Mouse (Mus musculus) ovary, postnatal 36 days (tissue): Measurements from ENCODE around the gene Foxn1.

Source experiments
- DNase-seq: peaks from one replicate; pipeline ENCODE4 v3.0.0; 2022; ENCODE audit warnings: low spot score, mixed read lengths

The Foxn1 gene

DNA sequence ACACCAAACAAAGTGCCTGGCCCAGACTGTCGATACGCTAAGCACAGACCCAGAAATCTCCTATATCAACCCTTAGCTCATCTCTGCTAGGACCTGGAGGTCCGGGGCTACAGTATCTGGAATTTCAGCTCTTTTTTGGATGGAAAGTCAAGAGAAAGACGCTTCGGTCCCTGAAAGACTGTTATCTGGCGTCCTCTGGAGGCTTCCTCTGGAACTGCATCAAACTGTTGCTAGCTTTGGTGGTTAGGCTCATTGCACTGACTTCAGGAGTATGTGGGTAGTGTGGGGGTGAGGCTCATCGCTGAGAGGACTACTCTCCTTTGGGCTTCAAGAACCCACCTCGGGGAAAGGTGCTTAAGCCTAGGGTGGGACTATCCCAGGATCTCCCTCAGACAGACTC lies 13.3 kb upstream of the Foxn1 start:
- DNase-seq = peak; percentile 72

DNA sequence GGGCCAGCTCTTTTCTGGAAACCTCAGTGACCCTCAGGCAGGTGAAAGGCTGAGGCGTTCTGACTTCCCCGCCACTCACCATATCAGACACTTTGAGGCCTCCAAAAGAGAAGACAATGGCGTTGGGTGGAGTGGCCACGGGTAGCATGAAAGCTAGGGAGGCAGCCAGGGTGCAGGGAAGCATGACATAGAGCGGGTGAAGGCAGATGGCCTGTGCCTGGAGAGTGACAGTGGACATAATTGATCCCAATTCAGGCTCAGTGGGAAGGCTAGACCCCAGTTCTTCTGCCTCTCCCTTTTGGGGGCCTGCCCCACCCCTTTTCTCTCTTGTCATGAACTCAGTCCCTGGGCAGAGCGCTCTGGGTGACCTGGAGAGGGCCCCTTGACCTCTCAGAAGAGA lies 11.9 kb upstream of the Foxn1 start:
- DNase-seq = no peak

- peak; percentile 72 for DNase-seq
Measured at GRCm38 (mm10) chr11:78397397-78397796, 11.0 kb upstream of the Foxn1 start.

DNA sequence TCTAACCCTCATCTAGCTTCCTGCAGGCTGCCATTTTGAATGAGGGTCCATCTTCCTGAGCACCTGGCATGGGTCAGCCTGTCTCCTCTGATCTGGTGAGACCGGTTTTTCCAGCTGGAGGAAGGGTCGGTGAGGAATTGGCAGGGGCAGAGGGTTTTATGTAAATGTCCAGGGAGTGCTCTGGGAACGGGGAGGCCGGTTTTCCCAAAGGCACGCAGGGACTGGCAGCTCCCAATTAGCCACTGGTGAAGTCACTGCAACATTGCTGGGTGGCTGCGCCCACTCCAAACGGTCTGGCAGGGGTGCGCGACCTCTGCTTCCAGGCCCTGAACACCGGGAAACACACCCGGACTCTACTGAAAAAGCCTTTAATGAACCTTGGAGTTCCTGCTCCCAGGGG lies 10.6 kb upstream of the Foxn1 start:
- no peak for DNase-seq

DNA sequence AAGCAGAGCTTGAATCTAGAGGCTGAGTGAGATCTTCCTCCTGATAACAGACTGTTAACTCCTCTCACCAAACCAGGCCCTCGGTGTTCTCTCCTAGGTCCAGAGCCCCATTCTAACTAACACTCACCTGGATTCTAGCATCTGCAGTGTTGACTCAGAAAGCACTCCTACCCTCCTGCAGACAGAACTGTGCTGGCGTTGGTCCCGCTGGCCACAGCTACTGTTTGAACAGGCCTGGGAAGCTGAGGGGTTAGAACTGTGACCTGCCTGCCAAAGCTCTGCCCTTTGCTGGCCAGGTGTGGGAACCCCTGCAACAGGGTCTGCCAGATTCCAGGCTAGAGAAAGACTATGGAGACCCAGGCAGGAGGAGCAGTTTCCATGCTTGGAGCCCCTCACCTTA lies 6.4 kb upstream of the Foxn1 start:
- no peak for DNase-seq

DNA sequence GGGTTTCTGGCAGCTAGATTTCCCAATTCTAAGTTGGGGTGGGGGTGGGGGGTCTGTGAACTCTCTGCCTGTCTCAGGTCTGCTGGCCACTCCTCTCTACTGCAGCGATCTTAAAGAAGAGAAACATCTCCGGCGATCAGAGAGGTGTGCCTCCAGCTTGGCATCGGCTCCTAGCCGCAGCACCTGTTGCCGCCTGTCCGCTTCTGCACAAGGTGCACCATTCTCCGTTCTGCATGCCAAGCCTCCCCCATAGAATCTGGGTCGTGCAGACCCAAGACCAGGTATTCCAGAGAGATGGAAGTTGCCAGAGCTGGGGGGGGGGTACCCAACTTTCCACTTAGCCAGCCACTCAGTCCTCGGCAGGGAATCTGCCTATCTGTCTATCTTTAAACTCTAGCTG lies 582 bp downstream of the Foxn1 start:
- no peak for DNase-seq

DNA sequence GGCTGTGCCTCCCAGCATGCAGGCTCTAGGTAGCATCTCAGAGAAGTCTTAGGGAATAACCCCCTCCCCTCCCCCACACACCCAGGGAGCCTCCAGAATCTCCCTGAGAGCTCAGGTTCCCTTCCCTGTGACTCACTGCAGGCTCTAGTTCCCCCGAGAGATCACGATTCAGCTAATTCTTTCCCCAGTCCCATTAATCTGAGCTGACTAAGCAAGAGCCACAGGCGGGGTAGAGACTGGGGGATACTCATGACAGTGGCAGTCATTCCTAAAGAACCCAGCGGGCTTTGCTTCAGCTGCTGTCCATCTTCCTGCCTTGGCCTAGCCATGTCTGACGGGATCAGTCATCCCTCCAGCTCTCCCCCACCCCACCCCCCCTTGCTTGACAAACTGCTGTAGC lies 3.7 kb downstream of the Foxn1 start:
- no peak for DNase-seq

DNA sequence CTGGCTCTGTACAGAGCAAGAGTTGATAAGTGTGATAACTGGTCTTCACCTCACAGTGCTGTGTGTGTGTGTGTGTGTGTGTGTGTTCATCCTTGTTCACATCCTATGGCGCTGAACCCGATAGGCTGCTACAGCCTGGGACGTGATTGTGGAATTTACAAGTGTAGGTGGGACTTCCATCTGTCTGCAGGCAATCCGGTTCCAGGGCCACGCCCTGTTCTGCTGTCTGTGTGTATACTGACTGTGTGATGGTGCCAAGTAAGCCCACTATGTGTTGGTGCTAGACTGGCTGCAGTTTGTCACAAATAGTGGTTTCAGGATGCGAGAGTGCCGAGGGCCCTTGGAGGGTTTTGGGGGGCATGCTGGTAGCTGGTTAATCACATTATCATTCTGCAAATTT lies 4.1 kb downstream of the Foxn1 start:
- DNase-seq = no peak

GRCm38 (mm10) chr11:78380996-78381395 lies 5.4 kb downstream of the Foxn1 start:
- no peak for DNase-seq

GRCm38 (mm10) chr11:78380351-78380750 lies 6.0 kb downstream of the Foxn1 start:
- DNase-seq = no peak

DNA sequence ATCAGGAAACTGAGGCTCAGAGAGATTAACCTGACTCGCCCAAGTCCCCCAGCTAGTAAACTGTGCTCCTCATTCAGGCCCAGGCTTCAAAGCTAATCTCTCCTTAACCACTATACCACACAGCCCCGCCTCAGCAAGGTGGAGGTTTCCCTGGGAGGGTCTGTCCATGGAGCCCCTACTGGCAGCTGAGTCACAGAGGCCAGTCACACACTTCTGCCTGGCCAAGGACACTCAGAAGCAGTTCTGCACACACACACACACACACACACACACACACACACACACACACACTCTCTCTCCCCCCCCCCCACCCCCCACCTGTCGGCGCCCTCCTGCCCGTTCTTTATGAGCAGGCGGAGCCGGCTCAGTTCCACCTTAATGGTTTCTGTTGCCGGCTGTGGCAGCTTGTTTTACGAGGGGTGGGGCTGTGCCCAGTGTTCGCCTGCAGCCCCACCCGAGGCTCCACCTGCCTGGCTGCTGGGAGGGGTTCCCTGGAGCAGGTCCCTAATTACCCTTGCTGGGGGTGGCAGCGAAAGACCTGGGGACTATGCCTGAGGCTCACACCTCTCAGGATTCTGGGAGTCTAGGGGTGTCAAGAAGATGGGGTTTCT lies 8.7 kb downstream of the Foxn1 start:
- DNase-seq = no peak

GRCm38 (mm10) chr11:78374147-78374546 lies 12.2 kb downstream of the Foxn1 start:
- DNase-seq = no peak

GRCm38 (mm10) chr11:78372610-78373009 lies 13.7 kb downstream of the Foxn1 start:
- DNase-seq = peak; percentile 69

DNA sequence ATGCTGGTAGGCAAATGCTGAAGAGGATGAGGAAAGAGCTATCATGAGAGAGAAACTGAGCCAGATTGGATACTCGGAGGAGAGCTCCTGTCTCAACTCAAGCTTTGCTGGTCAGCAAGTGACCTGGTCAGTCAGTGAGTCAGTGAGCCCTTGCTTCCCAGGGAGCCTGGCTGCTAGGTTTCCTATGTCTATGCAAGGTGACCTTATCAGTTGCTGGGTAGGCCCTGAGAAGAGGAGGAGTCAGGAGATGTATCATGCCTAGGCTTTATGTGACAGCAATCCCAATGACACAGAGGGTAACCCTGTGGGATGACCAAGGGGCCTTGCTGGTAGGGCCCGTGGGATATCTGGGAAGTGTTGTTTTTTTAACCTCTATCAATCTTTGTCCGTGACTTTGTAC lies 14.2 kb downstream of the Foxn1 start:
- DNase-seq = no peak

- no peak for DNase-seq
Measured at GRCm38 (mm10) chr11:78371711-78372110, 14.6 kb downstream of the Foxn1 start.

DNA sequence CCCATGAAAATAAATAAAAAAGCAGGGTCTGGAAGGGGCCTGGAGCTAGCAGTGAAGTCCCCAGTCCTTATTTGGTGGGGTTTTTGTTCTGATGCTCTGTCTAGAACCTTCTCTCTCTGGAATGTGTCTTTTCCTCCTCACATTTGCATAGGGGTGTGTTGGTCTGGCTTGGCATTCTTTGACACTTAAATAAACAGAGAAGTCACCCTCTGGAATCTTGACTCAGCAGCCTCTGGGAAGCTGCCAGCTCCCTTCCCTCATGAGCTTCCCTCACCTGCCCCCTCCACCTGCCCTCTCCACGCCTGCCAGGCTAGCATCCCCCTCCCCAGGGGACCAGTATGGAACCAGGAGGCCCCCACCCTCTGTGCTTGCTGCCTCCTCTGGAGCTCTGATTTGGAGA lies 16.0 kb downstream of the Foxn1 start:
- no peak for DNase-seq

- no peak for DNase-seq
Measured at GRCm38 (mm10) chr11:78367456-78368225, 18.7 kb downstream of the Foxn1 start.

DNA sequence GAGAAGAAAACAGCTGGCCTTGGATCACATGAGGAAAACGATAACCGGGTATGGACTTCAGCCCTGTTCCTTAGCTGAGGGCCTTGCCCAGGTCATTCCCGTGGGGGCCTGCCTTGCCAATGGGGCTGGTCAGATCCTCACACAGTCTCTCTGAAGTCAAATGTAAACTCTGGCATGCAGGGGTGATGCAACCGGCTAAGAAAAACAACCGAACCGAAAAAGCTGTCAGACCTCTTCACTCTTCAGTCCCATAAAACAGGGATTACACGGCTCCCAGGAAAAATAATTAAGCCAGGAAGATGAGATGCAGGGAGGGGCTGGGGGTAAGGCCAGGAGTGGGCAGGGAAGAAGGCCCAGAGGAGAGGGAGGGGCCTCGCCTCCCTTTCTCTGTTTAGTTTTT lies 22.3 kb downstream of the Foxn1 start:
- peak; percentile 12 for DNase-seq

DNA sequence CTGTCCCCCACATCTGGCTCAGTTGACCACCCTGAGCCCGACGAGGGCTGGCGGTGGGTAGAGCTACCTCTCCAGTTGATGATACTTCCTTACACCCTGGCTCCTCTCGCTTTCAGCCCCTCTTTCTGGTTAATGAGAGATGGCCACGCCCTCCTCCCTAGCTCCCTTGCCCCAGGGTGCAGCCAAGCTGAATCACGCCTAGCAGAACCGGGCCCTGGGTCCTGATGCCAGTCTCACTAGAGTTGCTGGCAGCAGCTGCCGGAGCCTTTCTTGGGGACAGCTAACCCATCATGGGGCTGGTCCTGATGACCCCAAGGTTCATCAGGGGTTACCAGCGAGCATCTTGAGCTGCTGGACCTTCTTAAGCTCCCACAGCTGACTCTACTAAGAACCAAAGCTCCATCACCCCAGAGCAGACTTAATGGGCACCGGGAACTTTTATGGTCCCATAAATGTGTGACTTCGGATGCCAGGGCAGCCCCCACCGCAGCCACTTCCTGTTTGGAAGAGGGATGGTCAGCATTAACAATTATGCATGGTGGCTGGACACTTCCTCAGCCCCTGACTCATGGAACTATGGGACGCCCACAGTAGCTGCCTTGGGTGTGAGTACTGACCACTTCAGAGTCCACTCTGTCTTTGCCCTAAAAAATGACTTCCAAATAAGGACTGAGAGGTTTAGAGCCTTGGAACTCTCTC lies 22.9 kb downstream of the Foxn1 start:
- no peak for DNase-seq

GRCm38 (mm10) chr11:78360789-78361131 lies 25.6 kb downstream of the Foxn1 start:
- DNase-seq = peak; percentile 9

DNA sequence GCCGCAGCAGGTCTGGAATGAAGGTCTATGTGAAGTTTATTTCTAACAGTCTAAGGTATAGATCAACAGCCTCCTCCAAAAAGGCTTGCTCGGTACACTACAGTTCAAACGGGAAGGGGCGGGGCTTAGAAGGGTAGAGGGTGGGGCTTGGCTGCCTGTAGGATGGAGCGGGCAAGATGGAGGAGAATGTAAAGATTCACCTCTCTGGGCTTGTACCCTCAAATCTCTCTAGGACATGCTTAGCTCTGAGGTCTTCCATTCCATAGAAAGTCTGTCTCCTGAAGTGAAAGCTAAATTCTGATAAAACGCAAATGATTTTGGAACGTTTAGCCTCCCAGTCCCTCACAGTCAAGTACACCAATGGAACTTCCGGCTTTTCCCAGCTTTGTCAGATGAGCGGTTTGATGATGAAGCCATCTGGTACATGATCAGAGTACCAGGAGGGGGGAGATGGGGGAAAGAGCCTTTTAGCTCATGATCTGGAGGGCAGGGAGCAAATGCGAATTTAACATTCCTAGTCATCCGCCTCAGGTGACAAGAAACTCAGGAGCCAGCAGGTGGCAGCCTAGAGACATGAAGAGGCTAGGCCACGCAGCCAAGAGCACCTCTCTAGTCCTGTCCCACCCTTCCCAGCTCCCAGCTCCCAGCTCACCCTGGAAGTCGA lies 26.1 kb downstream of the Foxn1 start:
- DNase-seq = peak; percentile 74

DNA sequence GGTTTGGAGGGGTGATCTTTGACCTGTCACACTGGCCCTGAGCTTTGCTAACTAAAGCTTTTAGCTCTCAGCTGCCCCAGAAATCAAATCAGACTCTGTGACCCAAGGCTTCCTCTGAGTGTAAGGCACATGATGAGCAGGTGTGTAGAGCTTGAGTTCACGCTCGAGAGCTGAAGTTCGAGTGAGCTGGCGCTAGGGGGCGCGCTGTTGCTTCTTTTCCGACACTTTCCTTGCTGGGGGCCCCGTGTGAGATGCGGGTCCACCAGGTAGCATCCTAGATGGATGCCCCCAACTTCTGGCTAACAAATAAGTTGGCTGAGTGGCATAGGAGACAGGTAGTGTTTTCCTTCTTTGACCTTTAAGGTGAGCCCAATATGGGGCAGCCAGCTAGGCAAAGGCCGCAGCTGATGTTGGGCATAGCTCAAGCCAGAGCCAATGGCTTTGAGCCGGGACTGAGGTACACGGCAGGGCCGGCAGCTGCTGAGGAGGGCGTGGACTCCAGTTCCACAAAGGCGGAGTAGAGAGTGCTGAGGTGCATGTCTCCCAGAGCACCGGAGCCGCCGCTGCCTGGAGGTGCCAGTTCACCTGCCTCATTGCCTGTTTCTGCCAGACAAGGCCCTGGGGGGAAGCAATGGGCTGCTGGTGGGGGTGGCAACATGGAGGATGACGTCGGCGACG lies 27.9 kb downstream of the Foxn1 start:
- peak; percentile 43 for DNase-seq
